Mouse (Mus musculus): Measurements from ENCODE around the gene Usp54.

Usp54 gene

DNA sequence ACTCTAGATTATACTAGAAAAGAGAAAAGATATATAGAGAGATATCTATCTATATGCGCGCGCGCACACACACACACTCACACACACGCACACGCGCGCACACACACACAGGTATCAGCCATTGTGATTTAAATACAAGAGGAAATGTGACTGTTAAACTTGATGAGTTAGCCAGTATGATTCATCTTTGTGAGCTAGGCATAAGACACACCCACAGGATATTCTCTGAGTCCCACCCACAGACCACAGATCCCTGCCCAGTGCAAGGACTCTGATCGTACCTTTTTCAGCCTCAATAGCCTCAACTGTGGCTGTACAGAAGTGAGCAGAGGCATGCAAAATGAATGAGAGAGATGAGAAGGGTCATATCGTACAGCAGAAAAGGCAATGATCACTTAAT lies 137.9 kb downstream of the Usp54 start:
- DNase-seq (ENCODE audit: low spot score) = no peak

GRCm38 (mm10) chr14:20499982-20500381 lies 140.9 kb downstream of the Usp54 start:
- DNase-seq (ENCODE audit: low spot score) = no peak

Measured in MN1 (cell line).